ENCODE assay signal across 10 mouse cellular contexts in the genomic region with DNA sequence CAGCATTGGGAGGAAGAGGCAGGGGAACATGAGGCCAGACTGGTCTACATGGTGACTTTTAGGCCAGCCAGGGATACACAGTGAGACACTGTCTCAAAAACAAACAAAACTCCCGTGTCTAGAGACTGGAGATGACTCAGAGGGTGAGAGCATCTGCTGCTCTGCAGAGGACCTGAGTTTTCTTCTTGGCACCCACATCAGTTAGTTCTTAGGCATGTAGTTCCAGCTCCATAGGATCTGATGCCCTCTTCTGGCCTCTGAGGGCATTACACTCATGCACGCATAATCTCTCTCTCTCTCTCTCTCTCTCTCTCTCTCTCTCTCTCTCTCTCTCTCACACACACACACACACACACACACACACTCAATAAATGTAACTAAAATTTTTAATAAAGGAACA. TPM values are rescaled to one million over a fixed set of nuclear protein-coding genes. Genes with fewer than 3 reads are reported as not detected.
DNase-seq lines count a peak whose midpoint lies in the region; ATAC-seq and TF ChIP-seq lines count a peak whose summit lies in the region.
"Had no signal": no experiment of that assay in that cellular context is flagged by ENCODE, and none has a peak within 500 bp of the region (broad histone marks: within the 10 kb centered on the region; RNA-seq: fewer than 3 reads in every experiment).

No protein-coding gene starts in this region.

- no peak for ATAC-seq in heart, postnatal 0 days (ENCODE audit: insufficient read depth, low read depth)
- no peak for ATAC-seq in neural tube, embryonic 11.5 days (ENCODE audit: insufficient read depth, low FRiP score, low TSS enrichment)
- ATAC-seq in neural tube, embryonic 15.5 days (ENCODE audit: low FRiP score) = no peak
- 0 out of 2 replicates have a peak, but pooled peaks have one; percentile 38 for ATAC-seq in stomach, postnatal 0 days (ENCODE audit: low FRiP score, low TSS enrichment)
- no peak for ATAC-seq in megakaryocyte-erythroid progenitor cell, adult 5-6 weeks (replicated peaks; ENCODE audit: low FRiP score, low TSS enrichment, poor library complexity, severe bottlenecking)

- WGBS in heart, postnatal 0 days = 63% methylated on average over 2 of the region's 2 CpGs
- 59% methylated on average over 2 of the region's 2 CpGs for WGBS in neural tube, embryonic 11.5 days
- 71% methylated on average over 2 of the region's 2 CpGs for WGBS in neural tube, embryonic 15.5 days
- 68% methylated on average over 2 of the region's 2 CpGs for WGBS in stomach, postnatal 0 days

- H3K9ac ChIP-seq in heart, postnatal 0 days (replicated peaks; ENCODE audit: low read depth, low read length) = no peak overlapping the region
- H3K9ac ChIP-seq in neural tube, embryonic 11.5 days (ENCODE audit: low read length) = no peak overlapping the region
- no peak overlapping the region for H3K9ac ChIP-seq in neural tube, embryonic 15.5 days (replicated peaks)
- no peak overlapping the region for H3K9ac ChIP-seq in stomach, postnatal 0 days (ENCODE audit: low read length)
- H3K9ac ChIP-seq: hindbrain, embryonic 15.5 days; liver, embryonic 15.5 days had no signal

- TF ChIP-seq CTCF in heart, postnatal 0 days (IDR thresholded peaks at IDR 0.05; ENCODE audit: low read depth) = peak; percentile 46
- peak; percentile 67 for TF ChIP-seq CTCF in stomach, postnatal 0 days (IDR thresholded peaks at IDR 0.05; ENCODE audit: low read depth)

- DNase-seq in heart, postnatal 0 days (ENCODE audit: low spot score) = peak; percentile 29
- DNase-seq in heart, adult 18-20 months = no peak
- DNase-seq in neural tube, embryonic 11.5 days (ENCODE audit: low spot score) = peak; percentile 17
- peak; percentile 14 for DNase-seq in WW6 (ENCODE audit: low read depth, low spot score)
- DNase-seq in stomach, postnatal 0 days (ENCODE audit: low spot score) = no peak
- DNase-seq in kidney, adult 11 months = no peak

- no peaks in the 10 kb centered on the region for H3K9me3 ChIP-seq in heart, postnatal 0 days (replicated peaks; ENCODE audit: control insufficient read depth, low read length)
- no peaks in the 10 kb centered on the region for H3K9me3 ChIP-seq in neural tube, embryonic 11.5 days (ENCODE audit: control insufficient read depth, low read length)
- no peaks in the 10 kb centered on the region for H3K9me3 ChIP-seq in neural tube, embryonic 15.5 days (replicated peaks)
- no peaks in the 10 kb centered on the region for H3K9me3 ChIP-seq in stomach, postnatal 0 days (ENCODE audit: control insufficient read depth, low read length)
- H3K9me3 ChIP-seq: hindbrain, embryonic 15.5 days; liver, embryonic 15.5 days had no signal

- no peak overlapping the region for H3K4me3 ChIP-seq in heart, postnatal 0 days (ENCODE audit: low read depth, low read length)
- no peak overlapping the region for H3K4me3 ChIP-seq in neural tube, embryonic 11.5 days (ENCODE audit: low read depth, low read length)
- H3K4me3 ChIP-seq in neural tube, embryonic 15.5 days (replicated peaks) = no peak overlapping the region
- no peak overlapping the region for H3K4me3 ChIP-seq in stomach, postnatal 0 days (ENCODE audit: low read depth, low read length)
- H3K4me3 ChIP-seq: hindbrain, embryonic 15.5 days; liver, embryonic 15.5 days had no signal

- H3K27me3 ChIP-seq in heart, postnatal 0 days (ENCODE audit: control insufficient read depth, insufficient read depth, low read length) = no peaks in the 10 kb centered on the region
- H3K27me3 ChIP-seq in neural tube, embryonic 11.5 days (ENCODE audit: control insufficient read depth, insufficient read depth, low read length) = no peaks in the 10 kb centered on the region
- H3K27me3 ChIP-seq in neural tube, embryonic 15.5 days (replicated peaks) = no peaks in the 10 kb centered on the region
- H3K27me3 ChIP-seq in stomach, postnatal 0 days (ENCODE audit: control insufficient read depth, insufficient read depth, low read length) = no peaks in the 10 kb centered on the region
- H3K27me3 ChIP-seq: hindbrain, embryonic 15.5 days; liver, embryonic 15.5 days had no signal

- H3K4me2 ChIP-seq in heart, postnatal 0 days (ENCODE audit: low read depth, low read length) = no peak overlapping the region
- no peak overlapping the region for H3K4me2 ChIP-seq in neural tube, embryonic 11.5 days (ENCODE audit: low read depth)
- no peak overlapping the region for H3K4me2 ChIP-seq in neural tube, embryonic 15.5 days
- no peak overlapping the region for H3K4me2 ChIP-seq in stomach, postnatal 0 days (replicated peaks; ENCODE audit: low read depth)
- H3K4me2 ChIP-seq: hindbrain, embryonic 15.5 days; liver, embryonic 15.5 days had no signal

- no peaks in the 10 kb centered on the region for H3K4me1 ChIP-seq in heart, postnatal 0 days (ENCODE audit: control insufficient read depth, insufficient read depth)
- H3K4me1 ChIP-seq in neural tube, embryonic 11.5 days (ENCODE audit: control insufficient read depth, insufficient read depth, low read length) = no peaks in the 10 kb centered on the region
- no peaks in the 10 kb centered on the region for H3K4me1 ChIP-seq in neural tube, embryonic 15.5 days
- no peaks in the 10 kb centered on the region for H3K4me1 ChIP-seq in stomach, postnatal 0 days (replicated peaks; ENCODE audit: control insufficient read depth, insufficient read depth)
- H3K4me1 ChIP-seq: hindbrain, embryonic 15.5 days had no signal

- no peak for TF ChIP-seq EP300 in heart, postnatal 0 days (IDR thresholded peaks at IDR 0.05; ENCODE audit: low read depth)
- no peak for TF ChIP-seq EP300 in stomach, postnatal 0 days (optimal IDR thresholded peaks at IDR 0.05)

- no peaks in the 10 kb centered on the region for H3K36me3 ChIP-seq in heart, postnatal 0 days (replicated peaks; ENCODE audit: control insufficient read depth, insufficient read depth, low read length)
- H3K36me3 ChIP-seq in neural tube, embryonic 11.5 days (ENCODE audit: control insufficient read depth, insufficient read depth, low read length) = no peaks in the 10 kb centered on the region
- no peaks in the 10 kb centered on the region for H3K36me3 ChIP-seq in neural tube, embryonic 15.5 days
- H3K36me3 ChIP-seq in stomach, postnatal 0 days (ENCODE audit: control insufficient read depth, insufficient read depth, low read length) = no peaks in the 10 kb centered on the region
- H3K36me3 ChIP-seq: hindbrain, embryonic 15.5 days; liver, embryonic 15.5 days had no signal

- no peak overlapping the region for H3K27ac ChIP-seq in heart, postnatal 0 days (ENCODE audit: low read depth)
- H3K27ac ChIP-seq in neural tube, embryonic 11.5 days (ENCODE audit: low read depth, low read length) = no peak overlapping the region
- H3K27ac ChIP-seq in neural tube, embryonic 15.5 days (replicated peaks) = no peak overlapping the region
- H3K27ac ChIP-seq in stomach, postnatal 0 days (replicated peaks) = no peak overlapping the region
- H3K27ac ChIP-seq: hindbrain, embryonic 15.5 days; liver, embryonic 15.5 days had no signal

RNA-seq across cellular contexts. Expression of gene S100z, which starts 7.6 kb away (rescaled TPM):
- total RNA-seq in heart, postnatal 0 days (2014; rRNA removed; ENCODE audit: low replicate concordance) = not detected in 2 replicates
- not detected in 2 replicates for polyA plus RNA-seq in heart, postnatal 0 days (2015; fragmentation: Nextera tagmentation; extraction: Ambion mirVana)
- not detected for total RNA-seq in heart, adult 18-20 months (2021)
- not detected in 2 replicates for polyA plus RNA-seq in neural tube, embryonic 11.5 days (2014; fragmentation: Nextera tagmentation; extraction: Ambion mirVana)
- not detected in 2 replicates for polyA plus RNA-seq in neural tube, embryonic 15.5 days (2015; fragmentation: Nextera tagmentation; extraction: Ambion mirVana)
- polyA plus RNA-seq in stomach, postnatal 0 days (2015; fragmentation: Nextera tagmentation; extraction: Ambion mirVana) = 0.38 and 0.39 TPM in 2 replicates
- total RNA-seq in megakaryocyte-erythroid progenitor cell, adult 5-6 weeks (2014; fragmentation: Nextera tagmentation) = not detected in 2 replicates
- total RNA-seq in megakaryocyte-erythroid progenitor cell, adult 5-6 weeks (2017) = not detected in 2 replicates
- polyA plus RNA-seq: hindbrain, embryonic 15.5 days; liver, embryonic 15.5 days had no signal

RNA-seq across cellular contexts. Expression of gene Crhbp, which starts 26.2 kb away (rescaled TPM):
- not detected in 2 replicates for total RNA-seq in heart, postnatal 0 days (2014; rRNA removed; ENCODE audit: low replicate concordance)
- not detected in 2 replicates for polyA plus RNA-seq in heart, postnatal 0 days (2015; fragmentation: Nextera tagmentation; extraction: Ambion mirVana)
- not detected for total RNA-seq in heart, adult 18-20 months (2021)
- polyA plus RNA-seq in neural tube, embryonic 11.5 days (2014; fragmentation: Nextera tagmentation; extraction: Ambion mirVana) = 0.82 and 1.2 TPM in 2 replicates
- polyA plus RNA-seq in neural tube, embryonic 15.5 days (2015; fragmentation: Nextera tagmentation; extraction: Ambion mirVana) = 6.5 and 7.5 TPM in 2 replicates
- polyA plus RNA-seq in stomach, postnatal 0 days (2015; fragmentation: Nextera tagmentation; extraction: Ambion mirVana) = 0.05 and 0.08 TPM in 2 replicates
- total RNA-seq in megakaryocyte-erythroid progenitor cell, adult 5-6 weeks (2014; fragmentation: Nextera tagmentation) = not detected in 2 replicates
- not detected in 2 replicates for total RNA-seq in megakaryocyte-erythroid progenitor cell, adult 5-6 weeks (2017)

RNA-seq across cellular contexts. Expression of gene F2rl1, which starts 54.1 kb away (rescaled TPM):
- total RNA-seq in heart, postnatal 0 days (2014; rRNA removed; ENCODE audit: low replicate concordance) = 0.95 and 2.3 TPM in 2 replicates
- 0.21 and 0.25 TPM in 2 replicates for polyA plus RNA-seq in heart, postnatal 0 days (2015; fragmentation: Nextera tagmentation; extraction: Ambion mirVana)
- total RNA-seq in heart, adult 18-20 months (2021) = under 1 TPM; 0.67 to 0.84 TPM
- not detected in 2 replicates for polyA plus RNA-seq in neural tube, embryonic 11.5 days (2014; fragmentation: Nextera tagmentation; extraction: Ambion mirVana)
- polyA plus RNA-seq in neural tube, embryonic 15.5 days (2015; fragmentation: Nextera tagmentation; extraction: Ambion mirVana) = 0.13 and 1.8 TPM in 2 replicates
- 10.7 and 12.8 TPM in 2 replicates for polyA plus RNA-seq in stomach, postnatal 0 days (2015; fragmentation: Nextera tagmentation; extraction: Ambion mirVana)
- total RNA-seq in megakaryocyte-erythroid progenitor cell, adult 5-6 weeks (2014; fragmentation: Nextera tagmentation) = 0.66 TPM in 1 of 2 replicates, not detected in the other
- 0.47 TPM in 1 of 2 replicates, not detected in the other for total RNA-seq in megakaryocyte-erythroid progenitor cell, adult 5-6 weeks (2017)
- polyA plus RNA-seq: hindbrain, embryonic 15.5 days had no signal

Comparison
In these comparisons a context has a peak if more than half of its experiments do, and no peak if none do; other contexts are left out.
1. DNase-seq: peak in heart, postnatal 0 days (single experiment), neural tube, embryonic 11.5 days (single experiment) and WW6 (single experiment); none in heart, adult 18-20 months (0 of 2), stomach, postnatal 0 days (single experiment) and kidney, adult 11 months (single experiment).